Mouse (Mus musculus) telencephalon, adult 2 months (tissue): ENCODE results near the gene Gm20823.
"Not testable (repeated sequence)": the region's sequence is repeated elsewhere in the genome, so short reads cannot be mapped to it uniquely, and the experiment has no call there.

Experiments
- DNase-seq: peaks from one replicate; pipeline ENCODE4 v3.0.0-alpha.2; 2011; ENCODE audit warnings: low read depth, low spot score

Gene Gm20823

GRCm38 (mm10) chrY:62464745-62465144, at the start of gene Gm20823:
Gene Gm20823, minus strand, starts transcription at chrY:62464845.
- DNase-seq, result not testable (repeated sequence)
